Comparison of ENCODE assay signal across 14 mouse cellular contexts in genomic region chr6:107749794-107750193, GRCm38 (mm10).
A peak's percentile ranks its signal among the peaks of the same experiment; 100 is the strongest.
DNase-seq lines count a peak whose midpoint lies in the region; ATAC-seq and TF ChIP-seq lines count a peak whose summit lies in the region.
"Had no signal": no experiment of that assay in that cellular context is flagged by ENCODE, and none has a peak within 500 bp of the region (broad histone marks: within the 10 kb centered on the region; RNA-seq: fewer than 3 reads in every experiment).

No protein-coding gene starts in this region.

- 29% methylated on average over 2 of the region's 2 CpGs for WGBS in lung, embryonic 16.5 days
- 24% methylated on average over 2 of the region's 2 CpGs for WGBS in lung, adult 2 months
- 41% methylated on average over 2 of the region's 2 CpGs for whole genome bisulfite sequencing in forebrain, postnatal 0 days

- peak; percentile 6 for DNase-seq in gastrocnemius, postnatal 10 days
- DNase-seq in gastrocnemius, postnatal 25 days, result no peak
- DNase-seq in lung, adult 2 months, result no peak
- peak; percentile 17 to 19 for DNase-seq in adrenal gland, postnatal 36 days
- peak; percentile 47 for DNase-seq in forebrain, postnatal 0 days
- DNase-seq in layer of hippocampus, adult 9-11 months, result no peak
- DNase-seq: cerebellum, postnatal 36 days; gastrocnemius, adult 2 months; lung, postnatal 14 days had no signal

- ATAC-seq in lung, embryonic 16.5 days (ENCODE audit: low read depth), result peak; percentile 57
- peak; percentile 70 for ATAC-seq in forebrain, postnatal 0 days

- H3K36me3 ChIP-seq in lung, embryonic 16.5 days (ENCODE audit: control insufficient read depth, insufficient read depth, low read length), result no peaks in the 10 kb centered on the region
- no peaks in the 10 kb centered on the region for H3K36me3 ChIP-seq in forebrain, postnatal 0 days (ENCODE audit: insufficient read depth)
- H3K36me3 ChIP-seq: kidney, embryonic 15.5 days; limb, embryonic 13.5 days; neural tube, embryonic 15.5 days had no signal

- H3K4me2 ChIP-seq in lung, embryonic 16.5 days (ENCODE audit: low read depth, low read length), result no peak overlapping the region
- H3K4me2 ChIP-seq in forebrain, postnatal 0 days (ENCODE audit: low read depth), result no peak overlapping the region
- H3K4me2 ChIP-seq: kidney, embryonic 15.5 days; limb, embryonic 13.5 days; neural tube, embryonic 15.5 days had no signal

- H3K27ac ChIP-seq in lung, embryonic 16.5 days (ENCODE audit: low read length), result no peak overlapping the region
- no peak overlapping the region for H3K27ac ChIP-seq in forebrain, postnatal 0 days (ENCODE audit: low read depth, low read length)
- H3K27ac ChIP-seq: gastrocnemius, adult 2 months; kidney, embryonic 15.5 days; limb, embryonic 13.5 days; neural tube, embryonic 15.5 days; stomach, postnatal 0 days had no signal

- H3K4me3 ChIP-seq in lung, embryonic 16.5 days (ENCODE audit: low read length), result no peak overlapping the region
- H3K4me3 ChIP-seq in lung, adult 2 months (replicated peaks; ENCODE audit: extremely low read depth, low read depth, low read length), result no peak overlapping the region
- H3K4me3 ChIP-seq in forebrain, postnatal 0 days (ENCODE audit: low read depth, low read length), result no peak overlapping the region
- H3K4me3 ChIP-seq: gastrocnemius, adult 2 months; kidney, embryonic 15.5 days; limb, embryonic 13.5 days; neural tube, embryonic 15.5 days had no signal

- H3K9ac ChIP-seq in lung, embryonic 16.5 days (ENCODE audit: low read length), result no peak overlapping the region
- no peak overlapping the region for H3K9ac ChIP-seq in forebrain, postnatal 0 days
- H3K9ac ChIP-seq: kidney, embryonic 15.5 days; limb, embryonic 13.5 days; neural tube, embryonic 15.5 days had no signal

- no peak for TF ChIP-seq POLR2A in lung, adult 2 months (IDR thresholded peaks at IDR 0.05; ENCODE audit: borderline replicate concordance, extremely low read depth, low read depth, low read length)

- H3K27me3 ChIP-seq in lung, embryonic 16.5 days (ENCODE audit: control insufficient read depth, insufficient read depth, low read depth, low read length), result no peaks in the 10 kb centered on the region
- no peaks in the 10 kb centered on the region for H3K27me3 ChIP-seq in forebrain, postnatal 0 days (ENCODE audit: insufficient read depth, low read length)
- H3K27me3 ChIP-seq: kidney, embryonic 15.5 days; limb, embryonic 13.5 days; neural tube, embryonic 15.5 days had no signal

- no peak for TF ChIP-seq CTCF in lung, adult 2 months (IDR thresholded peaks at IDR 0.05; ENCODE audit: insufficient read depth, low read length)
- TF ChIP-seq CTCF in forebrain, postnatal 0 days (IDR thresholded peaks at IDR 0.05; ENCODE audit: low read depth), result no peak

- H3K9me3 ChIP-seq in lung, embryonic 16.5 days (ENCODE audit: control insufficient read depth, low read length), result no peaks in the 10 kb centered on the region
- no peaks in the 10 kb centered on the region for H3K9me3 ChIP-seq in forebrain, postnatal 0 days (ENCODE audit: low read length)
- H3K9me3 ChIP-seq: kidney, embryonic 15.5 days; limb, embryonic 13.5 days; neural tube, embryonic 15.5 days had no signal

- H3K4me1 ChIP-seq in lung, embryonic 16.5 days (replicated peaks; ENCODE audit: control insufficient read depth, insufficient read depth, low read length), result no peaks in the 10 kb centered on the region
- H3K4me1 ChIP-seq in lung, adult 2 months (ENCODE audit: control insufficient read depth, insufficient read depth, low read length), result no peaks in the 10 kb centered on the region
- H3K4me1 ChIP-seq in forebrain, postnatal 0 days (ENCODE audit: insufficient read depth), result no peaks in the 10 kb centered on the region
- H3K4me1 ChIP-seq: kidney, embryonic 15.5 days; limb, embryonic 13.5 days; neural tube, embryonic 15.5 days had no signal

Comparison
In these comparisons a context has a peak if more than half of its experiments do, and no peak if none do; other contexts are left out.
1. DNase-seq: peak in gastrocnemius, postnatal 10 days (single experiment), adrenal gland, postnatal 36 days (2 of 2) and forebrain, postnatal 0 days (single experiment); none in gastrocnemius, postnatal 25 days (single experiment), lung, adult 2 months (single experiment) and layer of hippocampus, adult 9-11 months (single experiment).